Mouse (Mus musculus): ENCODE measurements at regions not wholly inside any gene's neighbourhood (a gene's known extent, or its start where the extent isn't known, plus 50 kb on each side); places are given as distances from the start of the nearest gene placed in this dataset.

DNA sequence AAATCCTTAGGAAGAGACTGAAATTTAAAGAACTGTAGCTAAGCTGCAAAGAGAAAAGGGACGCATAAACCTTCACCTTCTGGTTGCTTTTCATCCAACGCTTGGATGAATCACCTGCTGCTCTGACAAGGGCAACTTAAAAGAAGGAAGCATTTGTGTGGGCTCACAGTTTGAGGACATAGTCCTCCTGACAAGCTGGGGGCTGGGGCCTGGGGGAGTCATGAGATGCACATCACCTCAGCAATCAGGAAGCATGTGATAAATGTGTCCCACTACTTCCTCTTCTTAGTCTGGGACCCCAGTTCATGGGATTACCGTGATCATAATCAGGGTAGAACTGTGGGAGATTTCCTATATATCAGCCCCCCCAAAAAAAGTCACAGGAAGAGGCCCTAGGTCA, 107.8 kb upstream of the F13a1 start:
- Histone ChIP-seq H3K27me3 (ENCODE audit: control insufficient read depth, insufficient read depth, low read length) (no peaks in the 10 kb centered on the region), H3K4me1 (ENCODE audit: control insufficient read depth, insufficient read depth, low read length) (no peaks in the 10 kb centered on the region), H3K27ac (no peak overlapping the region), H3K36me3 (ENCODE audit: control insufficient read depth, insufficient read depth, low read length) (no peaks in the 10 kb centered on the region), H3K79me2 (replicated peaks; ENCODE audit: control insufficient read depth, insufficient read depth, low read length) (no peaks in the 10 kb centered on the region), H3K9ac (ENCODE audit: low read depth, low read length) (no peak overlapping the region), H3K4me3 (no peak overlapping the region)
- WGBS: 67% methylated on average over 3 of the region's 3 CpGs
- TF ChIP-seq EP300 (IDR thresholded peaks at IDR 0.05; ENCODE audit: insufficient read depth, low read depth, low read length) (no peak), CTCF (IDR thresholded peaks at IDR 0.05) (no peak)
- no peak for DNase-seq
- intact Hi-C loops (cut with DNase I): no loop called here

DNA sequence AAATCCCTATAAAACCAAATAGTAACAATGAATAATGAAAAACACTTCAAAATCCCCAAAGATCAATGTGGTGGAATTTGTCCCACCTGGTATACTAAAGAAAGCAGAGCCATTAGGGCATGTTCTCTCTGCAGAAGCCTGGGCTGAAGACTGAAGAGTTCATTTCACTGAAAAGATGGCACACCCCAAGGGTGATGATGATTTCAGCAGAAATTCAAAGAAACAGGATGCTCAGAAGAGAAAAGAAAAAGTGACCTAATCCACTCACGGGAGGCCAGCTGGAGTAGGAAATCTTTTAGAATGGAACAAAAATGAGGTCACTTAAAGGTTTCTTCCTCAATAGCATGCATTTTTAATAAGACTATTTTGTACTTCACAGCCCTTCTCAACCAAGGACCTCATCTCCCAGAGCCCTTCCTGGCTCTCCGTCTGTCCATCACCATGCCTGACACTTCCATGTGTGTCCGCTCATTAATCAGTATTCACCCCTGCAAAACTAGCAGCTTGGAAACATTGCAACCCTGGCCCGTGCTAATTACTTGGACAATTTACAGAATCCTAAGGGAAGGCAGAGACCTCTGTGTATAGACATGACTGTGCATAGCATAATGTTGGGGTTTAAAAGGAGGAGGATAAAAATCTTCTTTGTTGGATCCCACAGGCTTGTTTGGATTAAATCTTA, 101.9 kb upstream of the F13a1 start:
- WGBS: 59% methylated on average over 4 of the region's 4 CpGs
- H3K27ac ChIP-seq: no peak overlapping the region
- H3K4me1 ChIP-seq (ENCODE audit: control insufficient read depth, insufficient read depth, low read length): peaks cover 1% of the 10 kb centered on the region; the same call in 1 of the 2 replicates
- intact Hi-C loops (cut with DNase I): no loop called here
- H3K79me2 ChIP-seq (replicated peaks; ENCODE audit: control insufficient read depth, insufficient read depth, low read length): no peaks in the 10 kb centered on the region
- H3K4me3 ChIP-seq: no peak overlapping the region
- H3K36me3 ChIP-seq (ENCODE audit: control insufficient read depth, insufficient read depth, low read length): no peaks in the 10 kb centered on the region
- H3K9ac ChIP-seq (ENCODE audit: low read depth, low read length): no peak overlapping the region
- H3K27me3 ChIP-seq (ENCODE audit: control insufficient read depth, insufficient read depth, low read length): no peaks in the 10 kb centered on the region
- TF ChIP-seq EP300 (IDR thresholded peaks at IDR 0.05; ENCODE audit: insufficient read depth, low read depth, low read length) (no peak), POLR2A (IDR thresholded peaks at IDR 0.05; ENCODE audit: insufficient read depth, low read depth, low read length) (no peak), CTCF (IDR thresholded peaks at IDR 0.05) (no peak)
- no peak for DNase-seq

DNA sequence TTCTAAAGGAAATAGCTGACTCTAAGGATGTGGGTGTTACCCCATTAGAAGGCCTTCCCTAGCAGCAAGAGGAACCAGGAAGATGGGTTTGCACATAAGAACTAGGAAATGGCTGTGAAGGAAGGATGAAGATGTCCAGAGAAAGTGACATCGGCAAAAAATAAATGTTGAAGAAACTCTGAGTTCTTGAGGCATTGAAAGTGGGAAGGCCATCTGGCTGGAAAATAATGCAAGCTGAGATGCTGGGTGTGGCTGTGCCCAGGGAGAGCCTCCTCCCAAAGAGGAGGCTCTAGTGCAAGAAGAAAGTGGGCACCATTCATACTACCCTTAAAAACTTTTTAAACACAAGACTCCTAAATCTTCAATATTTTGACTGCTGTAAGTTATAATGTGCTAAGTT, 99.9 kb upstream of the F13a1 start:
- intact Hi-C loops (cut with DNase I): no loop called here
- H3K79me2 ChIP-seq (replicated peaks; ENCODE audit: control insufficient read depth, insufficient read depth, low read length): no peaks in the 10 kb centered on the region
- H3K27me3 ChIP-seq (ENCODE audit: control insufficient read depth, insufficient read depth, low read length): no peaks in the 10 kb centered on the region
- no peaks in the 10 kb centered on the region for H3K36me3 ChIP-seq (ENCODE audit: control insufficient read depth, insufficient read depth, low read length)
- no peak overlapping the region for H3K9ac ChIP-seq (ENCODE audit: low read depth, low read length)
- WGBS: 87% methylated on average over 1 of the region's 1 CpGs
- no peak overlapping the region for H3K4me3 ChIP-seq
- DNase-seq: peak in 1 of 2 experiments; percentile 9
- H3K27ac ChIP-seq: no peak overlapping the region
- H3K4me1 ChIP-seq (ENCODE audit: control insufficient read depth, insufficient read depth, low read length): peaks cover 1% of the 10 kb centered on the region; the same call in 1 of the 2 replicates
- no peak for TF ChIP-seq EP300 (IDR thresholded peaks at IDR 0.05; ENCODE audit: insufficient read depth, low read depth, low read length)
- no peak for TF ChIP-seq POLR2A (IDR thresholded peaks at IDR 0.05; ENCODE audit: insufficient read depth, low read depth, low read length)
- TF ChIP-seq CTCF (IDR thresholded peaks at IDR 0.05): no peak

DNA sequence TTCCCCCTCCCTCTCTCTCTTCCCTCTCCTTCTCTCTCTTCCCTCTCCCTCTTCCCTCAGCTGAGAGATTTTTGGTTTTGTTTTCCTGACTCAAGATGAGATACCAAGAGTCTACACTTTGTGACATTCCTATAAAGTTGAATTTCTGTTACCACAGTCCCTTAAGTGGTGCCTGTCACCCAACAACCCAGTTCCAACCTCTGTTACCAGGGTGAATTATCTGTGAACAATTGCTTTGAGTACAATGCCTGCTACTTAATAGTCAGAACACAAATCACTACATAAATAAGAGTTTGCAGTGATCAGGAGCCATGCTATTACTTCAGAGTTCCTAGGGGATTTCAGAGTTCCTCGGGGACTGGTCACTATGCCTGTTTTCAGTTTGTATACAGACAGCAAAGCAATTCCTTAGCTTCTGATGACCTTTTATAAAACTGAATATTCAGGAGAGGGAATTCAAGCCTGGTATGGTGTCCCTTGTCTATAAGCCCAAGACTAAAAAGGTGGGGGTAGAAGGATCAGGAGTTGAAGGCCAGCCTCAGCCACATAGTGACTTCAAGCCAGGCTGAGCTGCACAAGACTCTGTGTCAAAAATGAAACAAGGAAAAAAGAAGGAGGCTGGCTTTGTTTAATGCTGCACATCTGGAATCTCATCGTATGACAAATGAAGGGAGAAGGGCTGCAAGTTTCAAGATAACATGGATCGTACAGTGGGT, 99.2 kb upstream of the F13a1 start:
- no peak for DNase-seq
- Histone ChIP-seq H3K79me2 (replicated peaks; ENCODE audit: control insufficient read depth, insufficient read depth, low read length) (no peaks in the 10 kb centered on the region), H3K4me3 (no peak overlapping the region), H3K27ac (no peak overlapping the region; the same call in 1 of the 2 replicates), H3K9ac (ENCODE audit: low read depth, low read length) (no peak overlapping the region), H3K4me1 (ENCODE audit: control insufficient read depth, insufficient read depth, low read length) (peaks cover 1% of the 10 kb centered on the region; the same call in 1 of the 2 replicates), H3K36me3 (ENCODE audit: control insufficient read depth, insufficient read depth, low read length) (no peaks in the 10 kb centered on the region), H3K27me3 (ENCODE audit: control insufficient read depth, insufficient read depth, low read length) (no peaks in the 10 kb centered on the region)
- 68% methylated on average over 3 of the region's 3 CpGs for WGBS
- intact Hi-C loops (cut with DNase I): no loop called here
- TF ChIP-seq CTCF (IDR thresholded peaks at IDR 0.05) (no peak), EP300 (IDR thresholded peaks at IDR 0.05; ENCODE audit: insufficient read depth, low read depth, low read length) (no peak), POLR2A (IDR thresholded peaks at IDR 0.05; ENCODE audit: insufficient read depth, low read depth, low read length) (no peak)

DNA sequence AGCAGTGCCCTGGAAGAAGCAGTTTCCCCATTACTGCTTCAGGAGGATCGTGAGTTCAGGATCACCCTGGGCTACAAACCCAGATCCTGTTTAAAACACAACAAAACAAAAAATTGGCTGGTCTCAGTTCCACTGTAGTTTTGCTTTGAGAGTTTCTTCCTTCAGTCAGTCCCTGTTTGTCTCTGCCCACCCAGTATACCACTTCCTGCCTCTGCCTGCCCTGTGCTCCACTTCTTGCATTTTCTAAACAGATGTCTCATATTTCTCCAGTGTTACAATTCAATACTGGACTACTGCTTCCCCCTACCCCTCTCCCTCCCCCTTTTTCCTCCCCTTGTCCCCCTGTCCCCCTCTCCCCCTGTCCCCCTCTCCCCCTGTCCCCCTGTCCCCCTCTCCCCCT, 98.6 kb upstream of the F13a1 start:
- peaks cover 1% of the 10 kb centered on the region; the same call in 1 of the 2 replicates for H3K4me1 ChIP-seq (ENCODE audit: control insufficient read depth, insufficient read depth, low read length)
- H3K9ac ChIP-seq (ENCODE audit: low read depth, low read length): no peak overlapping the region
- no peaks in the 10 kb centered on the region for H3K27me3 ChIP-seq (ENCODE audit: control insufficient read depth, insufficient read depth, low read length)
- TF ChIP-seq POLR2A (IDR thresholded peaks at IDR 0.05; ENCODE audit: insufficient read depth, low read depth, low read length) (no peak), EP300 (IDR thresholded peaks at IDR 0.05; ENCODE audit: insufficient read depth, low read depth, low read length) (no peak), CTCF (IDR thresholded peaks at IDR 0.05) (no peak)
- no peak overlapping the region for H3K4me3 ChIP-seq
- DNase-seq: peak in 1 of 2 experiments; percentile 14
- WGBS: 74% methylated on average over 1 of the region's 1 CpGs
- H3K79me2 ChIP-seq (replicated peaks; ENCODE audit: control insufficient read depth, insufficient read depth, low read length): no peaks in the 10 kb centered on the region
- H3K27ac ChIP-seq: no peak overlapping the region
- no peaks in the 10 kb centered on the region for H3K36me3 ChIP-seq (ENCODE audit: control insufficient read depth, insufficient read depth, low read length)
- intact Hi-C loops (cut with DNase I): no loop called here

DNA sequence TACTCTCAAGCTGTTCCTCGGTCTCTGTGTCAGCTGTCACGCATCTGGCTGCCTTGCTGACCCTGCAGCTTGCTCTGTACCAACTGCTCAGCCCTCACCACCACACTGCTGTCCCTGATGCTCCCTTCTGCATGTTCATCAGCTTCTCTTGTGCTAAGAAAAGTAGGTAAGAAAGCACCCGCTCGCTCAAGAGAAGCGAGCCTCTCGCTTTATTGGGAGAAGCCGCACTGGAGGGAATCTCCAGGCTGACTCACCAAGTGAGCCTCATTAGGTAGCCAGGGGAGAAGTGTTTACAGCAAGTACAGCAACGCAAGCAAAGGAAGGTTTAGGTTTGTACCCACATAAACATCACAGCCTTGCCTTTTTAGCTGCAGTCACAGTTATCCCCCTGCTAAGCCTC, 97.7 kb upstream of the F13a1 start:
- intact Hi-C loops (cut with DNase I): no loop called here
- no peak overlapping the region for H3K4me3 ChIP-seq
- no peaks in the 10 kb centered on the region for H3K79me2 ChIP-seq (replicated peaks; ENCODE audit: control insufficient read depth, insufficient read depth, low read length)
- H3K9ac ChIP-seq (ENCODE audit: low read depth, low read length): no peak overlapping the region
- no peaks in the 10 kb centered on the region for H3K36me3 ChIP-seq (ENCODE audit: control insufficient read depth, insufficient read depth, low read length)
- DNase-seq: no peak
- 90% methylated on average over 8 of the region's 8 CpGs for WGBS
- peaks cover 1% of the 10 kb centered on the region; the same call in 1 of the 2 replicates for H3K4me1 ChIP-seq (ENCODE audit: control insufficient read depth, insufficient read depth, low read length)
- H3K27me3 ChIP-seq (ENCODE audit: control insufficient read depth, insufficient read depth, low read length): no peaks in the 10 kb centered on the region
- H3K27ac ChIP-seq: no peak overlapping the region
- TF ChIP-seq POLR2A (IDR thresholded peaks at IDR 0.05; ENCODE audit: insufficient read depth, low read depth, low read length) (no peak), EP300 (IDR thresholded peaks at IDR 0.05; ENCODE audit: insufficient read depth, low read depth, low read length) (no peak), CTCF (IDR thresholded peaks at IDR 0.05) (no peak)

Measured in heart, adult 2 months (tissue).